Mouse (Mus musculus): Measurements from ENCODE around the gene Fcho2. TPM values are rescaled to one million over a fixed set of nuclear protein-coding genes. Genes with fewer than 3 reads are reported as not detected.

Fcho2 gene
- polyA plus RNA-seq, 1 experiment from 2014 or later, result 35.2 TPM

- H3K4me2 ChIP-seq, result no peak overlapping the region
- no peak for ATAC-seq (ENCODE audit: insufficient number of reproducible peaks, low FRiP score)
- peaks cover 5% of the 10 kb centered on the region for H3K9me3 ChIP-seq (replicated peaks)
- no peak overlapping the region for H3K4me3 ChIP-seq
- H3K4me1 ChIP-seq (replicated peaks), result no peaks in the 10 kb centered on the region
- no peak overlapping the region for H3K27ac ChIP-seq (ENCODE audit: poor library complexity, severe bottlenecking)
- H3K9ac ChIP-seq, result no peak overlapping the region
- H3K36me3 ChIP-seq, result peaks cover 50% of the 10 kb centered on the region
- no peaks in the 10 kb centered on the region for H3K27me3 ChIP-seq (replicated peaks)
- 84% methylated on average over 4 of the region's 4 CpGs for WGBS
These were observed 11.6 kb downstream of the Fcho2 start for GRCm38 (mm10) chr13:98803699-98804098.

GRCm38 (mm10) chr13:98802957-98803356, 12.3 kb downstream of the Fcho2 start:
- Histone ChIP-seq H3K27ac (ENCODE audit: poor library complexity, severe bottlenecking) (no peak overlapping the region), H3K9me3 (replicated peaks) (peaks cover 5% of the 10 kb centered on the region), H3K4me2 (no peak overlapping the region), H3K9ac (no peak overlapping the region), H3K4me1 (replicated peaks) (no peaks in the 10 kb centered on the region), H3K4me3 (no peak overlapping the region), H3K27me3 (replicated peaks) (no peaks in the 10 kb centered on the region), H3K36me3 (peaks cover 54% of the 10 kb centered on the region)
- ATAC-seq (ENCODE audit: insufficient number of reproducible peaks, low FRiP score), result no peak
- 76% methylated on average over 3 of the region's 3 CpGs for WGBS

- H3K27me3 ChIP-seq (replicated peaks), result no peaks in the 10 kb centered on the region
- H3K4me1 ChIP-seq (replicated peaks), result no peaks in the 10 kb centered on the region
- H3K9ac ChIP-seq, result no peak overlapping the region
- no peak overlapping the region for H3K4me3 ChIP-seq
- peaks cover 5% of the 10 kb centered on the region; the same call in 1 of the 2 replicates for H3K9me3 ChIP-seq (replicated peaks)
- H3K27ac ChIP-seq (ENCODE audit: poor library complexity, severe bottlenecking), result no peak overlapping the region
- ATAC-seq (ENCODE audit: insufficient number of reproducible peaks, low FRiP score), result no peak
- no peak overlapping the region for H3K4me2 ChIP-seq
- 93% methylated on average over 3 of the region's 3 CpGs for WGBS
- peaks cover 40% of the 10 kb centered on the region for H3K36me3 ChIP-seq
These were observed 19.7 kb downstream of the Fcho2 start for GRCm38 (mm10) chr13:98795511-98795910.

- H3K4me3 ChIP-seq, result no peak overlapping the region
- WGBS, result 88% methylated on average over 1 of the region's 1 CpGs
- no peak for ATAC-seq (ENCODE audit: insufficient number of reproducible peaks, low FRiP score)
- no peak overlapping the region for H3K9ac ChIP-seq
- H3K4me2 ChIP-seq, result no peak overlapping the region
- no peaks in the 10 kb centered on the region for H3K9me3 ChIP-seq (replicated peaks)
- H3K36me3 ChIP-seq, result peaks cover 26% of the 10 kb centered on the region
- H3K27ac ChIP-seq (ENCODE audit: poor library complexity, severe bottlenecking), result no peak overlapping the region
- H3K27me3 ChIP-seq (replicated peaks), result no peaks in the 10 kb centered on the region
- H3K4me1 ChIP-seq (replicated peaks), result no peaks in the 10 kb centered on the region
These were observed 22.4 kb downstream of the Fcho2 start for GRCm38 (mm10) chr13:98792864-98793263.

GRCm38 (mm10) chr13:98791693-98792092, 23.6 kb downstream of the Fcho2 start:
- Histone ChIP-seq H3K9ac (no peak overlapping the region), H3K4me2 (no peak overlapping the region), H3K27ac (ENCODE audit: poor library complexity, severe bottlenecking) (no peak overlapping the region), H3K27me3 (replicated peaks) (no peaks in the 10 kb centered on the region), H3K9me3 (replicated peaks) (no peaks in the 10 kb centered on the region), H3K4me3 (no peak overlapping the region), H3K4me1 (replicated peaks) (peaks cover 7% of the 10 kb centered on the region), H3K36me3 (peaks cover 20% of the 10 kb centered on the region)
- ATAC-seq (ENCODE audit: insufficient number of reproducible peaks, low FRiP score), result no peak
- 86% methylated on average over 1 of the region's 1 CpGs for WGBS

- Histone ChIP-seq H3K9ac (no peak overlapping the region), H3K27me3 (replicated peaks) (no peaks in the 10 kb centered on the region), H3K36me3 (peaks cover 23% of the 10 kb centered on the region), H3K4me3 (no peak overlapping the region), H3K4me1 (replicated peaks) (peaks cover 7% of the 10 kb centered on the region), H3K4me2 (no peak overlapping the region), H3K27ac (ENCODE audit: poor library complexity, severe bottlenecking) (no peak overlapping the region), H3K9me3 (replicated peaks) (no peaks in the 10 kb centered on the region)
- WGBS, result 57% methylated on average over 5 of the region's 5 CpGs
- ATAC-seq (ENCODE audit: insufficient number of reproducible peaks, low FRiP score), result no peak
These were observed 28.1 kb downstream of the Fcho2 start for GRCm38 (mm10) chr13:98786970-98787685.

GRCm38 (mm10) chr13:98777959-98778358, 37.3 kb downstream of the Fcho2 start:
- Histone ChIP-seq H3K9me3 (replicated peaks) (no peaks in the 10 kb centered on the region), H3K4me2 (no peak overlapping the region), H3K4me3 (no peak overlapping the region), H3K9ac (no peak overlapping the region), H3K36me3 (peaks cover 47% of the 10 kb centered on the region), H3K27me3 (replicated peaks) (no peaks in the 10 kb centered on the region), H3K27ac (ENCODE audit: poor library complexity, severe bottlenecking) (no peak overlapping the region), H3K4me1 (replicated peaks) (no peaks in the 10 kb centered on the region)
- ATAC-seq (ENCODE audit: insufficient number of reproducible peaks, low FRiP score), result no peak
- WGBS, result 68% methylated on average over 3 of the region's 3 CpGs

- Histone ChIP-seq H3K9me3 (replicated peaks) (no peaks in the 10 kb centered on the region), H3K4me1 (replicated peaks) (no peaks in the 10 kb centered on the region), H3K36me3 (peaks cover 16% of the 10 kb centered on the region), H3K27ac (ENCODE audit: poor library complexity, severe bottlenecking) (no peak overlapping the region), H3K9ac (no peak overlapping the region), H3K4me2 (no peak overlapping the region), H3K4me3 (no peak overlapping the region), H3K27me3 (replicated peaks) (no peaks in the 10 kb centered on the region)
- WGBS, result 89% methylated on average over 2 of the region's 2 CpGs
- no peak for ATAC-seq (ENCODE audit: insufficient number of reproducible peaks, low FRiP score)
These were observed 43.8 kb downstream of the Fcho2 start for GRCm38 (mm10) chr13:98771484-98771883.

GRCm38 (mm10) chr13:98768329-98768728, 46.9 kb downstream of the Fcho2 start:
- H3K4me3 ChIP-seq, result no peak overlapping the region
- peak; percentile 61; the same call in 1 of the 2 replicates for ATAC-seq (ENCODE audit: insufficient number of reproducible peaks, low FRiP score)
- no peaks in the 10 kb centered on the region for H3K27me3 ChIP-seq (replicated peaks)
- H3K27ac ChIP-seq (ENCODE audit: poor library complexity, severe bottlenecking), result no peak overlapping the region; the same call in 1 of the 2 replicates
- no peak overlapping the region for H3K4me2 ChIP-seq
- H3K4me1 ChIP-seq (replicated peaks), result no peaks in the 10 kb centered on the region
- H3K9me3 ChIP-seq (replicated peaks), result no peaks in the 10 kb centered on the region
- H3K9ac ChIP-seq, result no peak overlapping the region
- peaks cover 3% of the 10 kb centered on the region for H3K36me3 ChIP-seq
- 43% methylated on average over 4 of the region's 4 CpGs for WGBS

GRCm38 (mm10) chr13:98761771-98762170, 53.5 kb downstream of the Fcho2 start:
- no peaks in the 10 kb centered on the region for H3K9me3 ChIP-seq (replicated peaks)
- H3K4me1 ChIP-seq (replicated peaks), result no peaks in the 10 kb centered on the region
- H3K4me2 ChIP-seq, result no peak overlapping the region
- no peaks in the 10 kb centered on the region for H3K27me3 ChIP-seq (replicated peaks)
- no peak overlapping the region for H3K9ac ChIP-seq
- H3K27ac ChIP-seq (ENCODE audit: poor library complexity, severe bottlenecking), result no peak overlapping the region
- H3K4me3 ChIP-seq, result no peak overlapping the region
- no peak for ATAC-seq (ENCODE audit: insufficient number of reproducible peaks, low FRiP score)
- peaks cover 14% of the 10 kb centered on the region for H3K36me3 ChIP-seq

GRCm38 (mm10) chr13:98755886-98756285, 59.4 kb downstream of the Fcho2 start:
- Histone ChIP-seq H3K9ac (no peak overlapping the region), H3K27ac (ENCODE audit: poor library complexity, severe bottlenecking) (no peak overlapping the region), H3K4me2 (no peak overlapping the region), H3K27me3 (replicated peaks) (no peaks in the 10 kb centered on the region), H3K4me3 (no peak overlapping the region), H3K9me3 (replicated peaks) (no peaks in the 10 kb centered on the region), H3K4me1 (replicated peaks) (no peaks in the 10 kb centered on the region), H3K36me3 (peaks cover 6% of the 10 kb centered on the region)
- no peak for ATAC-seq (ENCODE audit: insufficient number of reproducible peaks, low FRiP score)
- WGBS, result 67% methylated on average over 1 of the region's 1 CpGs

GRCm38 (mm10) chr13:98744679-98745078, 70.6 kb downstream of the Fcho2 start:
- H3K36me3 ChIP-seq, result peaks cover 40% of the 10 kb centered on the region

More at GRCm38 (mm10) chr13:98744679-98745078, 70.6 kb downstream of the Fcho2 start:
- Histone ChIP-seq H3K9ac (no peak overlapping the region), H3K4me3 (no peak overlapping the region), H3K27me3 (replicated peaks) (no peaks in the 10 kb centered on the region), H3K4me2 (no peak overlapping the region), H3K9me3 (replicated peaks) (no peaks in the 10 kb centered on the region), H3K27ac (ENCODE audit: poor library complexity, severe bottlenecking) (no peak overlapping the region), H3K4me1 (replicated peaks) (no peaks in the 10 kb centered on the region)
- WGBS, result 53% methylated on average over 1 of the region's 1 CpGs
- ATAC-seq (ENCODE audit: insufficient number of reproducible peaks, low FRiP score), result no peak

Measured in heart, embryonic 12.5 days (tissue).